Mouse (Mus musculus) skeletal muscle tissue, adult 2 months (tissue): Measurements from ENCODE around the gene Carf.
"Not testable (repeated sequence)": the region's sequence is repeated elsewhere in the genome, so short reads cannot be mapped to it uniquely, and the experiment has no call there.

Experiments used
- DNase-seq: peaks from one replicate; pipeline ENCODE4 v3.0.0-alpha.2; 2012; ENCODE audit warnings: low read depth, low spot score

The Carf gene

DNA sequence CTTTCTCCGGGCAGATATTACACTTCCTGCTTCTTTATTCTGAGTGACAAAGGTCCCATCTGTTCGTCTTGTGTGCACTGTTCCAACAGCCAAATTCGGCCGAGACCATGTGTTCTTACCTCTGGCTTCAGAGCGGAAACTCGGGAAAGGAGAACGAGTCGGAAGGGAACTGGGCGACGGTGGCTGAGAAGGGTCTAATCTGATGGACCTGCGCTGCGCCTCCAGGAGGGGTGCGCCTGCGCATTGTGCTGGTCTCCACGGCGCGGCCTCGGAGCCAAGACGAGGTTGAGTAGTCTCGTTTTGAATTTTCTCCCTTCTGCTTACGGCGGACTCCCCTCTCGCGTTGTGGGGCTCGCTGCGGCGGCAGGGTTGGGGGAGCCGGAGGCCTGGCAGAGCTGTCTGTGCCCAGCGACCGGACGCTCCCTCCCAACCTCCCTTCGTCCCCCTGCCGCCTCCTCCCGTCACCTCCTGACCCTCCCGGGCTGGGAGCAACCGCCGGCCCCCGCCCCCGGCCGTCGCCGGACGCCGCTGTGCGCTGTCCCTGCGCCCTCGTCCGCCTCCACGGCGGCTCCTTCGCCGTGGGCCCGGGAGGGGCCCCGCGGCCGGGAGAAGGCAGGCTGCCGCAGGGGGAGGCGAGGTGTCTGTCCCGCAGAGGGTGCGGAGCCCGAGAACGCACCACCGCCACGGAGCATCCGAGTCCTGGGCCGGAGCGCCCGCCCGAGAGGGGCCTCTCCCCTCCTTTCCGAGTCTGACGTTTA, at the start of gene Carf, which contains the start of gene Wdr12:
Gene Carf (plus strand): TSS at position 224 of the 758 bp plus-strand sequence.
Gene Wdr12 (minus strand): TSS at position 622 of the 758 bp plus-strand sequence.
- peak; percentile 93 for DNase-seq

DNA sequence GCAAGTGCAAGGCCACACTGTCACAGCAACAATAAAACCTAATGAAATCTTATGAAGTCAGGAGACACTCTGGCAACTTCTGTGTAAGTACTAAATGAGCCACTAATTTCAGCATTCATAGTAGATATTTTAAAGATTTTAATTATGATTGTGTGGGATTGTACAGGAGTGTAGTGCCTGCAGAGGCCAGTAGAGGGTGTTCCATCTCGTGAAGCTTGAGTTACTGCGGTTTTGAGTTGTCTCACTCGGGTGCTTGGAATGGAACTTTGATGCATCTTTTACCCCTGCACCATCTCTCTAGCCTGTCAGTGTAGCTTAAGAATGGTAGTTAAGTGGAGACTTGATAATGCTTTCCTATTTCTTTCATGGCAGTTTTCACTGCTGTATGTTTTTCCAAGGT, 43.4 kb upstream of the Carf start:
- no peak for DNase-seq

DNA sequence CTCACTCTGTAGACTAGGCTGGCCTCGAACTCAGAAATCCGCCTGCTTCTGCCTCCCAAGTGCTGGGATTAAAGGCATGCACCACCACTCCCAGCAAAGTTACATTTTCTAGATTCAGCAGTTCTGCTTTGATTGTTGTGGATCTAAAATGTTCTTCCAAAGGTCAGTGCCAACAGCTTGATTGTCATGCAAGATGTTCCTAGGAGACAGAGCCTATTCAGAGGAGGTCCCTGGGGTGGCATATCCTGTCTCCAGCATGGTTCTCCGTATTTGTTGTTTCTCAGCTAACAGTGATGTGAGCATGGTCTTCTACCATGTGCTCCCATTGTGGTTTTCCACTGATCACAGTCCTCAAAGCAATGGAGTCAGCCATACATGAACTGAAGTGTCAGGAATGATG, 41.7 kb upstream of the Carf start:
- no peak for DNase-seq

DNA sequence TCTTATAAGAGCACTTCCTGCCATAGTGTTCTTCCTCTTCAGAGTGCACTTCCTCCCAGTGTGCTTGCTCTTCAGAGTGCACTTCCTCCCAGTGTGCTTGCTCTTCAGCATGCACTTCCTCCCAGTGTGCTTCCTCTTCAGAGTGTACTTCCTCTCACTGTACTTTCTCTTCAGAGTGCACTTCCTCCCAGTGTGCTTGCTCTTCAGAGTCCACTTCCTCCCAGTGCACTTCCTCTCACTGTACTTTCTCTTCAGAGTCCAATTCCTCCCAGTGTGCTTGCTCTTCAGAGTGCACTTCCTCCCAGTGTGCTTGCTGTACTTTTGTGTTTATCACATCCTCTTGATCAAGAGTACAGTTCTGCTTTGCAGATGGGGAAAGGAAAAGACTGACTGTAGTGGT, 27.3 kb upstream of the Carf start:
- peak; percentile 3 for DNase-seq

DNA sequence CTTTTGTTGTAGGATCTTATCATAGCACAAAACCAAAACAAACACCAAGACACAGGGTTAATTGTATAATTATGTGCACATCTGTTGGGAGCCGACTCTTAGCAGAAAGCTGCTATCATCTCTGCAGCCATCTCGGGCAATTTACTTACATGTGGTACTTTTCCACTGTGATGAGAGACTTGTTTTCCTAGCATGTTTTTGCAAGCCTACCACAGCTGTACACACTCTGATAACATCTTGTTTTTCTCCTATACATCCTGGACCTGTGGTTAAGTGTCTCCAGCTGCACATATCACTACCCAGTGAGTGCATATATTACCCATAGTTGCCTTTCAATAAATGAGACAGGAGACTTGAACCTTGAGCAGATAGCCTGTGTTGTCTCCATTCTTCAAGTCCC, 23.1 kb upstream of the Carf start:
- no peak for DNase-seq

DNA sequence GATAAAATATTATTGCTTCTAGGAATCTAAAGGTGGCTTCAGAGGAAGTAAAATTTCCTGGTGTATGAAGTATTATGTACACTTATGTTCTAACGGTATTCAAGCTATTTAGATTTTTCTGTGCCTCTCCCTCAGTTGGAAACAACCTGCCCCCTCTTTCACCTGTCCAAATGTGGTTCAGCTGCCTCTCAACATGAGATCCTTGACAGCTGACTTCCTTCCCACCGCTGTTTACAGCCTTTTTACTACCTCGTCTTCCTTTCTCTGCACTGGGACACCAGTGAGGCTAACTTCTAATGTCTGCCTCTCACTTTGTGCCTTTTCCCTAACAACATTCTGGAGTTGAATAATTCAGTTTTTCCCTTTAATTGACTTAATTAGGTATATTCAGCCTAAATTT, 22.5 kb upstream of the Carf start:
- DNase-seq = no peak

DNA sequence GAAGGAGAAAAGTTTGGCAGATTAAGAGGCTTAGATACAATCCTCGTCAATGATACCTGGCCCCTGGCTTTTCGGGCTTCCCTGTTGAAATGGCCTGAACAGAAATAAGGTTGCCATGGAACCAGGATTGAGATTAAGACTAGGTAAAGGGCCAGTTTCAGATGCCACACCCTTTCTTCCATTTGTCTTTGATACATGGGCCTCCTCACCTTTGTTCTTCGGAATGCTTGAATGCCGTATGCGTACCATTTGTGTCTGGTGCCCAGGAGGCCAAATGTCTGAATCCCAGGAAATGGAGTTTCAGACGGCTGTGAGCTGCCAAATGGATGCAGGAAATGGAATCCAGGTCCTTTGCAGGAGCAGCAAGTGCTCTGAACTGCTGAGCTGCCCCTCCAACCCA, 21.6 kb upstream of the Carf start:
- no peak for DNase-seq

DNA sequence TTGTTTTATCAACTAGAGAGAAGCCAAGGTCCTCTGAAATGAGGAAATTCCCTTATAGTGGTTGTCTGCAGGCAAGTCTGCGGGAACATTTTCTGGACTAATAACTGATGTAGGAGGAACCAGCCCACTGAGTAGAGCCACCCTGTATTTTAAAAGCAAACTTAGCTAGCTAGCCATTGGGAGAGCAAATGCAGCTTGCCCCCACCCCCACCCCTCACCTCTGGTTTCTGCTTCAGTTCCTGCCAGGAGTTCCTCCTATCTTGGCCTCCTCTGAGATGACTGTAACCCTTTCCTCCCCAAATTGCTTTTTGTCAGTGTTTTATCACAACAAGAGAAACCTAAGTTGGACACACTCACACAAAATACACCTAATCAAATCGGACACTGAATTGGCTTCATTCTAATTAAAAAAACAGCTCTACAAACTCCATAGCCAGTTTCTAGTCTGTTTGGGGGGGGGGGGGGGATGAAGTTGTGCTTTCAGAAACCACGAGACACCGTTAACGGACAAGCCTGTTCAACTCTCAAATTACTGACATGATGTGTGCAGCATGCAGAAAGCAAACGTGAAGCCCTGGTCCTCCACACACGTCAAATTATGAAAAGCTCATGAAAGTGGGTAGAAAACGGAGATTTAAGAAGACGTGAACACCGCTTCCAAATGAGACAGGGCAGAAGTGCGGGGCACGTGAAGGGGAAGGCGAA, 1.3 kb upstream of the Carf start:
- DNase-seq = no peak

DNA sequence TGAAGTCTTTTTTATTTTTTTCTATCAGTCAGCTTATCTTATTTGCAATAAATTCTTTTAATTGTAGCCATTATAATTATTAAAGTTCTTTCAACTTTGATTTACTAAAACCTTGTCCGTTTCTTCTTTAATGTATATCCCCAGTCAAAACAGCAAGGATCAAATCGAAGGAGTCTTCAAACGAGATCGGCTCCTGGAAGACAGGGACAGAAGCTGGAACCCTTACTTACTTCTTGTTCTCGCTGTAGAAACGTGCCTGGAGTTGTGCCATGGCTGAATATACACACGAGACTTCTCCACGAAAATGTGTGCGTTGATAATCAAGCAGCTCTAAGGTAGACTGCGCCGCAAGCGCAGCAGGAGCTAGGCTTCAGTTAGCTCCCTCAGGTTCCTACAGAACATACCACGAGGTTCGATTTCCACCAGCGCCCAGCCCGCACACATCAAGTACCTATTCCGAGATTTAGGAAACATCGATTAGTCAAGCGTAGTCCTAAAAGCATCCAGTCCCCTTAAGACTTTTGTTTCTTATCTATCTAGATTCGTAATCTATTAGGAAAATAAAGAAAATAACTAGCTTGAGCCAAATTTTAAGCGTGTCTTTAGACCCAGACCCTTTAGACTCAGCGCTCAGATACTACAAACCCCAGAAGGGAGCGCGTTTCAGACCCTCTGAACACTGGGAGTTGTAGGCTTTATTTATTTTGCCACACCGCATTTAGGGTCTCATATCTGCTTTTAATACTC, 597 bp upstream of the Carf start:
- peak; percentile 59 for DNase-seq

DNA sequence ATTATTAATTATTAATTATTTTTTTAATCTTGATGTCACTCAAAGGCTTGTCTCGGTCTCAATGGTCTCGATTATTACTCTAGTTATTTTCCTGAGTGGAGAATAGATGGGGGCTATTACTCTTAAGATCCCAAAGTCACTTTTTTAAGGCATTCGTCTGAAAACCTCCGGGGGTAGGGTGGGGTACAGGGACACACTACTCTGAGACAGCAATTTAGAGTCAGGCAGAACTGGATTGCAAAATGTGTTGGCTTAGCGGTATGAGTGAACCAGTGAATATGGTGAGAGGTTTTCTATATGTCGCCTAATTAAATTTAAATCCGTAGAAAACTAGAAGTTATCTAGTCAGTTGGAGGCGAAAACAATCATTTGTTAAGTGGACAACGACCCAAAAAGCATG, 792 bp downstream of the Carf start:
- peak; percentile 4 for DNase-seq

DNA sequence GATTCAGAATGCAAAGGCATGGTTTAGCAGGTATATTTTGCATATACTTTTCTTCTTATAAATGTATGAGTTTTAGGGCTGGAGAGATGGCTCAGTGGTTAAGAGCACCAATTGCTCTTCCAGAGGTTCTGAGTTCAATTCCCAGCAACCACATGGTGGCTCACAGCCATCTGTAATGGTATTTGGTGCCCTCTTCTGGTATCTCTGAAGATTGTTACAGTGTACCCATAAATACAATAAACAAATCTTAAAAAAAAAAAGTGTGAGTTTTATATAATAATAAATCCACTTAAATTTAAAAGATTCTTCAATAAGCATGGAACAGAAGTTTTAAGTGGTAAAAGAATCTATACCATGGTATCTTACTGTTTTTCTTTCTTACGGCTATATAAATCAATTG, 6.5 kb downstream of the Carf start:
- DNase-seq = no peak

DNA sequence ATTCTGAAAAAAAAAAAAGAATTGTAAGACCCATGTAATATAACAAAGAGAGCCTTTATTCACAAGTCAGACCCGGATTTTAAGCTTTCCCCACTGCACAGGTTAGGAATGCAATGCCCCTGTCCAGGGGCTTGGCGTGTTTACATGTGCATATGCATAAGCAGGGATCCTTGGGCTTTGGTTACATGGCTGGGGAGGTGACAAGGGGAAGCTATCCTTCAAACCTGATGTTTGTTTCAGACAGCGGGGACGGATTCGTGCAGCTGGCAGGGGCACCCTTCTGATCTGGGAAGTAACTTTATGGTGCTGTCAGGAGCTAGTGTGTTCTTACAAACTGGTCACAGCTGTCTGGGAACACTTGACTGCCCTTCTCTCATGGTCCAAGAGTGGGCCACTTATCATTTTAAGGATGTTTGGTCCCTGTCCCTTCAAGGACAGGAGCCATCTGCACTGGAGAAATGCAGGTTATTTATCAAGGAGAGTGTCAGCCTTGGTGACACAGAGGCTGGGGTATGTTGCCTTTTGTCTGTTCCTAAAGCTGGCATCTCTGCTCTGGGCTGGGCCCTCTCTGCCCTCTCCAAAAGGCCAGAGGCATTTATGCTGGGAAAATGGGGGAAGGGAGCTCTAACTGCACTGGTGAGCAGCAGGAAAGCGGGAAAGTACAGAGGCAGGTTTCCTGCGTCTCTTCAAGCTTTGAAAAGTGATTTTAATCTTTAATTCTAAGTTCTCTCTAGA, 19.8 kb downstream of the Carf start:
- DNase-seq = no peak

DNA sequence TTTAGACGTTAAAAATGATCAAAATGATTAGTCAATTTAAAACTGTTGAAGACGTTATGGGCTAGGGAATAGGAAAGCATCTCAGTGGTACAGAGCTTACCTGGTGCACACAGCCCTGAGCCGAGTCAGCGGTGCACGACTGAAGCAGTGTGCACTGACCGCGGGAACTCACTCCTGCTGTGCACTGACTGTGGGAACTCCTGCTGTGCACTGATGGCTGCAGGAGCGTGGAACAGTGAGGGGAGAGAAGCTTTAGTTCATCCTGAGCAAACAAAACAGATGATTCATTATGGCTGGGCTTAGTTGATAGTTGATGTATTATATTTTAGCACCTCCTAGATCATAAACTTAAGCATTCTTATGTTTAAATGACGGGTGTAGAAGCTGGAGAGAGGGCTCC, 39.3 kb downstream of the Carf start:
- DNase-seq = no peak

DNA sequence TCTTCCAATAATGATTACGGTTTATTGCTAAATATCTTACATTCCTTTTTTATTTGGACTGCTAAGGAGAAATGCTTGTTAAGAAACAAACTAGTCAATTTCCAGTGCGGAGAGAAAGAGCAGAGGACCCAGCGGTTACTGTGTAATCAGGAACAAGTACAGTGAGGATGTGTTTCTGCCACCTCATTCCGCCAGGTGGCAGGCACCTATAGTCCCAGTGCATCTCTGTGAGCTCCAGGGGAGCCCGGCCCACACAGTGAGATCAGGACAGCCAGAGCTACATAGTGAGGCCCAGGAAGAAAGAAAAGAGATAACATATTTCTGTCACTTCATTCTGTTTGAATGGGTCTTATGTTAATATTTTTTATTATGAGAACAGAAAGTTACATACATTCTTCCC, 54.7 kb downstream of the Carf start:
- no peak for DNase-seq

DNA sequence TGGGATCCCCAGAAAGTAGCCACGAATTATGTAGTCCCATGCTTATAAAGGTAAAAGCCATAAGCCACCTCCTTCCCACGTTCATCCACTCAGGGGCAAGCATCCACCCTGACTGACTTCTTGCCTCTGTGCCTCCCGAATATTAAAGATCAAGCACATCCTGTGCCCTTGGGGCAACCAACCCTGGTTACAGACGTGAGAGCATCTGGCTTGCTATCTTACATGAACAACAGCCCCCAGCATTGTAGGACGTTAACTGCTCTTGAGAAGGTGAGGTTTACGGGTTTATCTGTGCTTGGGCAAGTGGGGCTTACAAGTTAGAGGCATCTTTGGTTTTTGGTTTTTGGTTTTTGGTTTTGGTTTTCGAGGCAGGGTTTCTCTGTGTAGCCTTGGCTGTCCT, 58.6 kb downstream of the Carf start:
- no peak for DNase-seq

DNA sequence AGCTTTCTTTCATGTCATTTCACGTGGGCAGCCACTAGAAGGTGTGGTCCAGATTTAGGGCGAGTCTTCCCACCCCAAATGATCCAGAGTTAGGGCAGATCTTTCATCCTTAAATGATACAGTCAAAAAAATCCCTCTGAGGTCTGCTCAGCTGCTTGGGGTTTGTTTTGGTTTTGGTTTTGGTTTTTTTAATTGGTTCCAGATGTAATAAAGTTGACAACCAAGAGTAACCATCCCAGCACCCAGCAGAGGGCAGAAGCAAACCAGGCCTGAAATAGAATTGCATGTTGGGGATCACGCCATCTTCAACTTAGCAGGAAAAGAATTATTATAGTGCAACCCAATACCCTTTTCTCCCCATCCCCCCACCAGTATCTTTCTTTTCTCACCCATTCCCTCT, 60.4 kb downstream of the Carf start:
- peak; percentile 65 for DNase-seq

DNA sequence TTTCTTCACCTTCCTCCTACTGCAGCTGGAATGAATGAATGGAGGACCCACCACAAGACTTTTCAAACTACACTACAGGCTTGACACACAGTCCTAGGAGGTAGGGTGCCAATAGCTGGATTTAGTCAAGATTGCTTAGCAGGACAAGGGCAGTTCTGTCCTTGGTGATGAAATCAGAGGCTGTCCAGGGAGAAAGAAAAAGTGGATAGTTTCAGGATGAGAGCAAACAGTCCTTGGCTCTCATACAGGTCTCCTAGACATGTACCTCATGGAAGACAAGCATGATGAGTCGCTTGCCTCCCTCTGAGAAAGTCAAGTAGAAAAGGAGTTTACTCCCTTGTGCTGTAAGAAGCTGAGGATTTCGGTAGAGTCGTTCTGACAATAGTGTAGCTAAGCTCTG, 65.6 kb downstream of the Carf start:
- DNase-seq = no peak

DNA sequence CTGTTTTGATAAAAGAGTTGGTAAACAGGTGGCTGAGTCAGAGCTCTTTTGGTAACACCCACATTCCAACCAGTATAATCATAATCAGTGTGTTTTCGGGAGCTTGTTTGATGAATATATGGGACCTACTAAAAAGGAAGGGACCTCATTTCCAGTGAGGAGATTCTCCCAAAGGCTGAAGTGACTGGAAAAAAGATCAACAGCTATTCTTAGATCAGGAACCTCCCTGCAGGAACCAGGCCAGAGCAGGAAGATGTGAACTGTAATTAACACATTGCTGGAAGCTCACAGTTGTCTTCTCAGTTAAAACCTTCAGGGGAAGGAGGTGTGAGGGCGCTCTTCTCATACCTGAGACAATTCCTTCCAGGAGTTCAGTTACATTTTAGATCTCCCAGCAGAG, 71.6 kb downstream of the Carf start:
- peak; percentile 13 for DNase-seq

DNA sequence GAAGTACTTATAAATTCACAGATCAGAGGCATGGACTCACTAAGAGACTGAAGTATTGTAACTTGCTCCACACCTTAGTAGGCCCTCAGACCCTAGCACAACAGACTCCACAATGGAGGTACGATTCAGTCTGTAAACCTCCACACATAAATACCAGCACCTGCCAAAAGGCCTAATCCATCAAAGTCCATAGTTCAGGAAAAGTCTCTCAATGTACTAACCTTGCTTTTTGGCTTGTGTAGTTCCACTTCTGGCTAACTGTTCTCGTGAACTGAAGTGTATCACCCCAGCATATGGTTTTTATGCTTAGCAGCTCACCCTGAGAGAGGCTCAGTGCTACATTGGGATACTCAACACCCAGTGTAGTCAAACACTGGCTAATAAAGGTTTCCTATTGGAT, 72.2 kb downstream of the Carf start:
- DNase-seq = no peak

DNA sequence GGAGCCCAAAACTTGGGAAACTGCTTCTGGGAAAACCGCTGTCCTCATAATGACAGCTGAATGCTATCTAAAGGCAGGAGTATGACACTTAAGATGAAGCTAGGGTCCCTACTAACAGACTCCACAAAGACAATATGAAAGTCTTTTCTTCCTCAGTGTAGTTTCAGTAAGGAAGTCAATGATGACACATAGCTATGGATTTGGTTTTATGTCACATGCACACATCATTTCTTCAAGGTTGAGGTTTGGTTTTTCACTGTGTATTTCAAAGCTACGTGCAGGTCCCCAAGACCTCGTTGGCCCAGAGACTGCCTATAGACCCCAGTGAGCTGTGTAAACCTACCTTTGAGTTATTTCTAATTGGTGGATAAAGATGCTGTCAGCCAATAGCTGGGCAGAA, 75.1 kb downstream of the Carf start:
- no peak for DNase-seq

DNA sequence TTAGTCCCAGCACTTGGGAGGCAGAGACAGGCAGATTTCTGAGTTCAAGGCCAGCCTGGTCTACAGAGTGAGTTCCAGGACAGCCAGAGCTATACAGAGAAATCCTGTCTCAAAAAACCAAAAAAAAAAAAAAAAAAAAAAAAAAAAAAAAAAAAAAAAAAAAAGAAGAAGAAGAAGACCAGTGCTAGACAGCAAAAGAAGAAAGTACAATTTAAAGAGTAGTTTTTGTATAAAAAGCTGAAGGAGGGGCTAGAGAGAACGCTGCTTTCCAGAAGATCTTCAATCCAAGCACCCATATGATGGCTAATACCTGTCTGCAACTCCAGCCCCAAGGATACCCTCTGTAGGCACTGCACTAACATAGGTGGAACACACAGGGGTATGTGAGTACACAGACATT, 79.8 kb downstream of the Carf start:
- DNase-seq = not testable (repeated sequence)

DNA sequence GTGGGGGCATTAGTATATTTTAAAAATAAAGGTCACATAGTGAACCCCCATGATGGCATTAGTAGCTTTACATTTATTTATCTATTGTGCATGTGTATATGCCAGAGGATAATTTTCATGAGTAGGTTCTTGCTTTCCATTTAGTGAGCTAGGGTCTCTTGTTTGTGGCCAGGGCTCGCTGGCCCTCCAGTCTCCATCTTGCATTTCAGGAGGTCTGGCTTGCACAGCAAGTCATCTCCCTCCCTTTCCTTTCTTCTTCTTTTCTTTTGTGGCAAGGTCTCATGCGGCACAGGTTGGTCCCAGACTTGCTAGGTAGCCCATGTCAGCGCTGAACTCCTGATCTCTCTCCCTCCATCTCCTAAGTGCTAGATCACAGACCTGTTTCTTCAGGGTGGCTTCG, 81.3 kb downstream of the Carf start:
- DNase-seq = no peak
